Mouse (Mus musculus) CD4-positive, CD25-positive, alpha-beta regulatory T cell, adult 2 months (primary cell): ENCODE measurements at regions not wholly inside any gene's neighbourhood (a gene's known extent, or its start where the extent isn't known, plus 50 kb on each side); places are given as distances from the start of the nearest gene placed in this dataset.

ENCODE experiments used
- DNase-seq: peaks from one replicate; pipeline ENCODE4 v3.0.0-alpha.2; 2012; ENCODE audit warnings: low read depth, low spot score

GRCm38 (mm10) chr10:17075576-17075975, 647.4 kb upstream of the Cited2 start:
- no peak for DNase-seq

- DNase-seq: no peak
Observed at GRCm38 (mm10) chr10:17076186-17076585, 646.8 kb upstream of the Cited2 start.

- no peak for DNase-seq
Observed at GRCm38 (mm10) chr10:17077580-17077979, 645.4 kb upstream of the Cited2 start.

- no peak for DNase-seq
Observed at GRCm38 (mm10) chr10:17080818-17081217, 642.2 kb upstream of the Cited2 start.

- no peak for DNase-seq
Observed at GRCm38 (mm10) chr10:17082926-17083325, 640.1 kb upstream of the Cited2 start.

GRCm38 (mm10) chr10:17102065-17102464, 621.0 kb upstream of the Cited2 start:
- DNase-seq: no peak

GRCm38 (mm10) chr10:17103416-17103815, 619.6 kb upstream of the Cited2 start:
- DNase-seq: no peak

- no peak for DNase-seq
Observed at GRCm38 (mm10) chr10:17106831-17107230, 616.2 kb upstream of the Cited2 start.

- DNase-seq: no peak
Observed at GRCm38 (mm10) chr10:17111071-17111470, 611.9 kb upstream of the Cited2 start.

GRCm38 (mm10) chr10:17114805-17115204, 608.2 kb upstream of the Cited2 start:
- no peak for DNase-seq

GRCm38 (mm10) chr10:17129391-17130163, 593.4 kb upstream of the Cited2 start:
- DNase-seq: no peak

- no peak for DNase-seq
Observed at GRCm38 (mm10) chr10:17130661-17131060, 592.4 kb upstream of the Cited2 start.

GRCm38 (mm10) chr10:17131763-17132162, 591.3 kb upstream of the Cited2 start:
- no peak for DNase-seq

- no peak for DNase-seq
Observed at GRCm38 (mm10) chr10:17175385-17175784, 547.6 kb upstream of the Cited2 start.

- DNase-seq: no peak
Observed at GRCm38 (mm10) chr10:17177054-17177453, 546.0 kb upstream of the Cited2 start.

GRCm38 (mm10) chr10:17177503-17178278, 545.3 kb upstream of the Cited2 start:
- DNase-seq: no peak

GRCm38 (mm10) chr10:17178627-17179026, 544.4 kb upstream of the Cited2 start:
- DNase-seq: no peak

GRCm38 (mm10) chr10:17184418-17184817, 538.6 kb upstream of the Cited2 start:
- no peak for DNase-seq

- DNase-seq: no peak
Observed at GRCm38 (mm10) chr10:17196205-17196604, 526.8 kb upstream of the Cited2 start.

- no peak for DNase-seq
Observed at GRCm38 (mm10) chr10:17196636-17197035, 526.4 kb upstream of the Cited2 start.

- no peak for DNase-seq
Observed at GRCm38 (mm10) chr10:17200524-17201426, 522.2 kb upstream of the Cited2 start.

- DNase-seq: no peak
Observed at GRCm38 (mm10) chr10:17201427-17201745, 521.6 kb upstream of the Cited2 start.
